Mouse (Mus musculus): Measurements from ENCODE around the gene Aqp9. TPM values are rescaled to one million over a fixed set of nuclear protein-coding genes. Genes with fewer than 3 reads are reported as not detected.

Gene Aqp9
- polyA plus RNA-seq, 1 experiment from 2014 or later = 0.14 TPM

GRCm38 (mm10) chr9:71185823-71186222 is 17.3 kb upstream of the Aqp9 start:
- Histone ChIP-seq H3K27me3 (ENCODE audit: low read depth, poor library complexity, severe bottlenecking) (no peaks in the 10 kb centered on the region), H3K4me3 (no peak overlapping the region), H3K9me3 (replicated peaks) (no peaks in the 10 kb centered on the region), H3K27ac (no peak overlapping the region), H3K36me3 (no peaks in the 10 kb centered on the region), H3K4me1 (peaks cover 6% of the 10 kb centered on the region)
- 94% methylated on average over 2 of the region's 2 CpGs for WGBS
- no peak for DNase-seq (ENCODE audit: low spot score)

DNA sequence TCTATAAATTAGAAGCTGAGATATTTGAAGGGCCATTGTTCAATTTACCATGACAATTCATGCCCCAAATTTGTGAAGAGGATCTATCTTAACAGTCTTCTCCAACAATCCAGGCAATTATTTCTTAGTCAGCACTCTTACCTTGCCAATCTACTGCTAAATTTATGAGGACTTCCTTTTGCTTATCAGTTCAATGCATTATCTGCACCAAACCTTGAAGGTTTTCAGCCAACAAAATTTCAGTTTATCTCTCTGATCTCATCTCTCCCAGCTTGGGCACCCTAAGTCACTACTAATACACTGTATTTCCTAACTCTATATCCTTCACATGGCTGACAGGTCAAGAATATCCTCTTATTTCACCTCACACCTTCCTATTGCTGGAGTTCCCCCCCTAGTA is 16.8 kb upstream of the Aqp9 start:
- H3K9me3 ChIP-seq (replicated peaks) = no peaks in the 10 kb centered on the region
- H3K27me3 ChIP-seq (ENCODE audit: low read depth, poor library complexity, severe bottlenecking) = no peaks in the 10 kb centered on the region
- H3K4me1 ChIP-seq = peaks cover 6% of the 10 kb centered on the region
- H3K27ac ChIP-seq = no peak overlapping the region
- no peak for DNase-seq (ENCODE audit: low spot score)
- no peaks in the 10 kb centered on the region for H3K36me3 ChIP-seq
- H3K4me3 ChIP-seq = no peak overlapping the region

DNA sequence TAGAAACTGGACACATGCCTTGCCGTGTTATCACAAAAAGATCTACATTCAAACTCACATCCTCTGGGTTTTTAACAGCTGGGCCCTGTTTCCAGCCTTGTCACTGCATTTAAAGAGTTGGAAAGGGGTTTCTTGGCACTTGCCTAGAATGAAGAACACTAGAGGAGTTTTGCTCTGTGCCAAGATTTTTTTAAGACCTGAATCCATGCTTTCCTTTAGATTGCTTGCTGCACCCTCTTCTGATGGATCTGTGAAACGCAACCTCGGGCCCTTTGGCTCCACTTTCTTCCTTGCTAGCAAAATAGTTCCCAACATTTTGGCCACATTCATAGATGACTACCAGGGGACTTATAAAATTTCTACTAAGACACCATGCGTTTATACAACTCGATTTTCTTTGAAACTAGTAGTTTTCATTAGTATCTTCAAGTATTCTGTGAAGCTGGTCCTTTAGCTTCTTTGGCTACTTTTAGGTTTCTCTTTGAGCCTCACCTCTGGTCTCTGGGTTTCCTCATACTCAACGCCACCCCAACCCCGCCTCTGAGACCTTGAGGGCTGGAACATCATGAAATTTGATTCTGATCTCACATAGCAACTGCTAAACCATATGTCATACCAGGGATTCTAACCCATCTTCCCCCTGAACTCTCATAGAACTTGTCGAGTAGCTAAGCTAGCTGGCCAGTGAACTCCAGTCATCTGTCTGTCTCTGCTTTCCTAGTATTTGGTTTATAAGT is 11.7 kb upstream of the Aqp9 start:
- Histone ChIP-seq H3K4me1 (no peaks in the 10 kb centered on the region), H3K36me3 (no peaks in the 10 kb centered on the region), H3K9me3 (replicated peaks) (no peaks in the 10 kb centered on the region), H3K27ac (no peak overlapping the region), H3K27me3 (ENCODE audit: low read depth, poor library complexity, severe bottlenecking) (no peaks in the 10 kb centered on the region), H3K4me3 (no peak overlapping the region)
- WGBS = 77% methylated on average over 8 of the region's 8 CpGs
- no peak for DNase-seq (ENCODE audit: low spot score)

DNA sequence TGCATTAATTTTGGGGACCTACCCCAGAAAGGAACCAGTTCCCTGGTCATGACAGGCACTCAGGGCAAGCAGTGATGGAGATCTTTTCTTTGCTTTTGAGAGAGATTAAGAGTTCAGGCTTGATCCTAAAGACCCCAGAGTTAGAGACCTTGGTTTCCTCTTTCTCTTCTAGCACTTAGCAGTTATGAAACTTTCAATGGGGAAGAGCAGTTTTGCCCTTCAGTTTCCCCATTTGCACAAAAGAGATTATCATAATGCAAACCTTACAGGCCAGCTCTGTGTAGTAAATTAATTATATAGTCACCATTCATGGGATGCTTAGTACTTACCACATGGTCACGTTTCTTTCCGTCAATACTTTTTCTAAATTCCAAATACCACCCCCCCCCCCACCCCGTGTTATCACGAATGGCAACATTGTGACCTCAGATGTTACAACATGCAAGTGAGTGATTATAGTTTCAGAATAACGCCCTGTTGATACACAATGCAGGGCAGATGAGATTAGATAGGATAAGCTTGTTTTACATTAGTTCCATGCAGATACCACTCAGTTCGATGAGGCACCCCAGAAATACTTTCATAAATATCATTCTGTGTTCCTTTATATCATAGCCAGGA is 10.9 kb upstream of the Aqp9 start:
- H3K36me3 ChIP-seq = no peaks in the 10 kb centered on the region
- DNase-seq (ENCODE audit: low spot score) = no peak
- H3K4me3 ChIP-seq = no peak overlapping the region
- no peak overlapping the region for H3K27ac ChIP-seq
- H3K9me3 ChIP-seq (replicated peaks) = no peaks in the 10 kb centered on the region
- no peaks in the 10 kb centered on the region for H3K27me3 ChIP-seq (ENCODE audit: low read depth, poor library complexity, severe bottlenecking)
- no peaks in the 10 kb centered on the region for H3K4me1 ChIP-seq
- 87% methylated on average over 6 of the region's 6 CpGs for WGBS

- Histone ChIP-seq H3K9me3 (replicated peaks) (no peaks in the 10 kb centered on the region), H3K27ac (no peak overlapping the region), H3K27me3 (ENCODE audit: low read depth, poor library complexity, severe bottlenecking) (no peaks in the 10 kb centered on the region), H3K4me1 (no peaks in the 10 kb centered on the region), H3K4me3 (no peak overlapping the region), H3K36me3 (no peaks in the 10 kb centered on the region)
- DNase-seq (ENCODE audit: low spot score) = no peak
- WGBS = 92% methylated on average over 1 of the region's 1 CpGs
Observed at GRCm38 (mm10) chr9:71175686-71176085, 7.2 kb upstream of the Aqp9 start.

- DNase-seq (ENCODE audit: low spot score) = no peak
Observed at GRCm38 (mm10) chr9:71174316-71174975, 6.0 kb upstream of the Aqp9 start.

GRCm38 (mm10) chr9:71173533-71173932 is 5.1 kb upstream of the Aqp9 start:
- WGBS = 70% methylated on average over 9 of the region's 9 CpGs
- DNase-seq (ENCODE audit: low spot score) = no peak
- Histone ChIP-seq H3K36me3 (no peaks in the 10 kb centered on the region), H3K9me3 (replicated peaks) (no peaks in the 10 kb centered on the region), H3K27ac (no peak overlapping the region), H3K4me1 (peaks cover 5% of the 10 kb centered on the region; the same call in 1 of the 2 replicates), H3K4me3 (no peak overlapping the region), H3K27me3 (ENCODE audit: low read depth, poor library complexity, severe bottlenecking) (no peaks in the 10 kb centered on the region)

More at GRCm38 (mm10) chr9:71174316-71174975, 6.0 kb upstream of the Aqp9 start:
- WGBS = 81% methylated on average over 5 of the region's 5 CpGs
- Histone ChIP-seq H3K4me1 (no peaks in the 10 kb centered on the region), H3K9me3 (replicated peaks) (no peaks in the 10 kb centered on the region), H3K36me3 (no peaks in the 10 kb centered on the region), H3K4me3 (no peak overlapping the region), H3K27me3 (ENCODE audit: low read depth, poor library complexity, severe bottlenecking) (no peaks in the 10 kb centered on the region), H3K27ac (no peak overlapping the region)

DNA sequence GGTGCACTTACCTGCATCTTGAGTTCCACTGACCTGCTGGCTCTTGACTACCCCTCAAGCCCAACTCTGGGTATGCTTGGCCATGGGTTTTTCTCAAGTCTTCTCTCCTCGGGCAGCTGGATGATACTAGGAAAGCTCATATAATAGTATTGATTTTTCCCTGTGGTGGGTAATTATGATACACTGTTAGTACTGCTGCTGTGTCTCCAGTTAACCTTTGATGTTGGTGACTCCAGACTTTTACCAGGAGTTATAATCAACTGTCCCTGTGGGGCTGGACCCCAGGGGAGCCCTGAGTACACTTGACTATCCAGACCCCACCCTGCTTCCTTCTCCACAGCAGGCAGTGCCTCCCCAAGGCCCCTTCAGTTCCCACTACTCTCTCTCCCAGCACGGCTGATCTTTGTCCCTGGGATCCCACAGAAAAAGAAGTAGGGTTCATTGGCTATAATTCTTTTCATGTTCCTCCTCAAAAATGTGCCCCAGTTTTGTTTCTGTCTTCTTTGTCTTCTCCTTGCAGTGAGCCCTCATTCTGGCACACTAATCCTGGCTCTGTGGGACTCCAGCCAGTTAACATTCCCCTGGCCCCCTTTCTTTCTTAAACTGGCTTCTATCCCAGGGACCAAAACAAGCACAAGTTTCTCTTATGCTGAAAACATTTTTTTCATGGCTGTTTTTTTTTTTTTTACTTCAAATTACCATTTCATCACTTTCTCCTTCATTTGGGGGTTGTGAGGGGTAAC is 838 bp downstream of the Aqp9 start:
- no peak overlapping the region for H3K27ac ChIP-seq
- no peak for DNase-seq (ENCODE audit: low spot score)
- no peaks in the 10 kb centered on the region for H3K36me3 ChIP-seq
- H3K4me1 ChIP-seq = peaks cover 13% of the 10 kb centered on the region
- WGBS = 68% methylated on average over 2 of the region's 2 CpGs
- no peak overlapping the region for H3K4me3 ChIP-seq
- no peaks in the 10 kb centered on the region for H3K9me3 ChIP-seq (replicated peaks)
- H3K27me3 ChIP-seq (ENCODE audit: low read depth, poor library complexity, severe bottlenecking) = no peaks in the 10 kb centered on the region

GRCm38 (mm10) chr9:71166871-71167465 is 1.5 kb downstream of the Aqp9 start:
- WGBS = 80% methylated on average over 5 of the region's 5 CpGs
- H3K4me3 ChIP-seq = no peak overlapping the region
- peaks cover 13% of the 10 kb centered on the region for H3K4me1 ChIP-seq
- no peak overlapping the region for H3K27ac ChIP-seq
- H3K27me3 ChIP-seq (ENCODE audit: low read depth, poor library complexity, severe bottlenecking) = no peaks in the 10 kb centered on the region
- no peaks in the 10 kb centered on the region for H3K36me3 ChIP-seq
- no peak for DNase-seq (ENCODE audit: low spot score)
- no peaks in the 10 kb centered on the region for H3K9me3 ChIP-seq (replicated peaks)

DNA sequence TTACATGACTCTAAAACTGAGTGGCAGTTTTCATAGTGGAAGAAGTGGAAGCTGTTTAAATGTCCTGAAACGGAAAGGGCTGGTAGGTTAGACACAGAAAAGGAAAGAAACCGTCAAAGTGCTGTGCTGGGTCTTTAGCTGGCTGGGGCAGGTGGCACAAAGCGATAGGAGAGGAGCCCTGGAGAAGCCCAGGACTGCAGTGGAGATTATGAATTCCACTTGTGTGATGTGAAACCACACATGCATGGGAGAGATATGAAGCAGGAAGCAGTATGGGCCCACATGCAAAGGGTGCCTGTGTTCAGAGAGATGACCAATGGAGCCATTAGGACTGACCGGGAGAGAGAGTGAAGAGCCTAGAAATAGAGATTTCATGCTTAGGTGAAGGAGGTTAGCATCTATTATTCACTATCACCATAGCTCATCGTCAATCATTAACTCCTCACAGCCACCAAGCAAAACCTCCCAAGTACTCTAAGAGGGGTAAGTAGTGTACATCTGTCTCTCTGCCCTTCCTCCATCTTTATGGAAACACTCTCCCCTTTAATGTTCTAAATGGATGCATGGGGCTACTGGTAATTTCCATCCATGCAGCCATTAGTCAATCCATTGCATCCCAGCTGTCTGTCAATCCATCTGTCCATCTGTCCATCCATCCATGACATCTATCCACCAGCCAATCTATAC is 2.3 kb downstream of the Aqp9 start:
- Histone ChIP-seq H3K36me3 (no peaks in the 10 kb centered on the region), H3K4me1 (peaks cover 13% of the 10 kb centered on the region), H3K27ac (no peak overlapping the region), H3K27me3 (ENCODE audit: low read depth, poor library complexity, severe bottlenecking) (no peaks in the 10 kb centered on the region), H3K9me3 (replicated peaks) (no peaks in the 10 kb centered on the region), H3K4me3 (no peak overlapping the region)
- WGBS = 89% methylated on average over 5 of the region's 5 CpGs
- no peak for DNase-seq (ENCODE audit: low spot score)

DNA sequence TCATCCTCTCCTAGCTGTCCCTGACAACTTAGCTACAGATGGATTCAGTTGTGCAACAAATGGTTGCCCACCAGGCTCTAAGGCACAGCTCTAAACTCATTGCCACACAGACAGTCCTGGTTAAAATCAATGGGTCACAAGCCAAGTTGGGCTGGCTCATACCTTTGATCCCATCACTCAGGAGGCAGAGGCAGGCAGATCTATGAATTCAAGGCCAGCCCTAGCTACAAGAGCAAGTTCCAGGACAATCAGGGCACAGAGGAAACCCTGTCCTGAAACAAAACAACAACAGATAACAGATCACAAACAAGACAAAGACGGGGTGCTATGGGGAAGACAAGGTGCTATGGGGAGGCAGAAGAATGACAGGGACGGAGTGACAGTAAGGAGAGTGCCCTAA is 3.0 kb downstream of the Aqp9 start:
- Histone ChIP-seq H3K4me1 (peaks cover 13% of the 10 kb centered on the region), H3K27ac (no peak overlapping the region), H3K27me3 (ENCODE audit: low read depth, poor library complexity, severe bottlenecking) (no peaks in the 10 kb centered on the region), H3K36me3 (no peaks in the 10 kb centered on the region), H3K4me3 (no peak overlapping the region), H3K9me3 (replicated peaks) (no peaks in the 10 kb centered on the region)
- WGBS = 88% methylated on average over 2 of the region's 2 CpGs
- DNase-seq (ENCODE audit: low spot score) = no peak

DNA sequence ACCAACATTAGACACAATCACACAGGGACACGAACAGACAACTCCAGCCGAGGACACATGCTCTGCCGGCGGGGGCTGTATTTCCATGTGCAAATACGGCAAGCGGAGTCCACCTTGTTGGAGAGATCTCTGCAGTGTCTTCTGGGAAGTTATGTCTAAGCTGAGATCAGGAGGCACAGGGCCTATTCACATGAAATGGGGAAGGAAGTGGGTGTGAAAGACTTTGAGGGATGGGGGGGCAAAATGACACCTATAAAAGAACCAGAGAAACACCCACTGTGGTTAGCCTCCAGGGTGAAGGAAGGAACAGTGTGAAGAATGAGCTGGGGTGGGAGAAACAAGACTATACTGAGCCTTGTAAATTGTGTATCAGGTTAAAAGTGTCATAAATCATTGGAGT is 3.4 kb downstream of the Aqp9 start:
- H3K4me1 ChIP-seq = peaks cover 13% of the 10 kb centered on the region
- no peak for DNase-seq (ENCODE audit: low spot score)
- H3K4me3 ChIP-seq = no peak overlapping the region
- H3K36me3 ChIP-seq = no peaks in the 10 kb centered on the region
- H3K27ac ChIP-seq = no peak overlapping the region
- no peaks in the 10 kb centered on the region for H3K27me3 ChIP-seq (ENCODE audit: low read depth, poor library complexity, severe bottlenecking)
- 84% methylated on average over 6 of the region's 6 CpGs for WGBS
- H3K9me3 ChIP-seq (replicated peaks) = no peaks in the 10 kb centered on the region

Data from limb, embryonic 10.5 days (tissue).